Mouse (Mus musculus): ENCODE measurements around the gene Gpr19. TPM values are rescaled to one million over a fixed set of nuclear protein-coding genes. Genes with fewer than 3 reads are reported as not detected.

Gpr19 gene
- polyA plus RNA-seq, 1 experiment from 2014 or later: 11.1 TPM

DNA sequence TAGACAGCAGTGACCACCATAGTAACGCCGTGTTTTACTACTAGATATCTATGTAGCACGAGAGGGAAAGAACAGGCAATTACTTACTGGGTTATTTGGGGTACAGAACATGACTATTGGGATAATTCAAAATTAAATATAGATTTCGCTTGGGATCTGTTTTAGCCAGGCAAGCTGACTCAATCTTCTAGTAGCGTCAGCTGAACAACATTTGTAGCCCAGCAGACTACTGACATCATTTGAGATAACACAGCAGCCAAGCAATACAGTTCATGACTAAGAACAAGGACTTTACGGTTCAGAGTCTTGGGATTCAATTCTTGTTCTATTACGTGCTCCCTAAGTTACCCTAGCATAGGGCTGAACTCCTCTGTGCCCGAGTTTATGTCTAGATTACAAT, 11.9 kb downstream of the Gpr19 start:
- Histone ChIP-seq H3K4me3 (replicated peaks; ENCODE audit: low read depth, low read length) (no peak overlapping the region), H3K27me3 (ENCODE audit: insufficient read depth, low read length) (no peaks in the 10 kb centered on the region), H3K4me2 (ENCODE audit: low read length) (no peak overlapping the region), H3K9ac (ENCODE audit: low read depth, low read length) (no peak overlapping the region), H3K36me3 (ENCODE audit: insufficient read depth, low read length) (no peaks in the 10 kb centered on the region), H3K27ac (no peak overlapping the region), H3K4me1 (replicated peaks; ENCODE audit: insufficient read depth, low read length) (peaks cover 4% of the 10 kb centered on the region; the same call in 1 of the 2 replicates), H3K9me3 (replicated peaks; ENCODE audit: low read length) (no peaks in the 10 kb centered on the region)
- ATAC-seq (replicated peaks; ENCODE audit: low FRiP score, low read depth) (no peak), DNase-seq (ENCODE audit: low spot score) (no peak)
- 88% methylated on average over 8 of the region's 8 CpGs for WGBS
- TF ChIP-seq CTCF (IDR thresholded peaks at IDR 0.05; ENCODE audit: low read depth): no peak

DNA sequence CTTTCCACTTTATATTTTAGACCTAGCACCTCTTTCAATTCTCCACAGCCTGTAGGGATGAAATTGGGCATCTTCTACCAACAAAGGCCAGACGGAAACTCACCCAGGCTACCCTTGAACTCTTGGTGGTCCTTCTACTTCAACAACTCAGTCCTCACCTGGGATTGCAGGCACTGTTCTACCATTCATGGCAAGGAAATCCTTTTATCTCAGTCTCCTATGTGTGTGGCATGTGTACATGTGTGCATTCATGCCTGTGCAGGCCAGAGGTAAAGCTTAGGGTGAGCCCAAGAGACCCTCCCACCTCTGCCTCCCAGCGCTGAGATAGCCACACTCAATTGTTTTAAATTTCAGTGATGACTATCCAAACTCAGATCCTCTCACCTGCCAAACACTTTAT, 12.9 kb downstream of the Gpr19 start:
- Histone ChIP-seq H3K36me3 (ENCODE audit: insufficient read depth, low read length) (no peaks in the 10 kb centered on the region), H3K9me3 (replicated peaks; ENCODE audit: low read length) (no peaks in the 10 kb centered on the region), H3K4me1 (replicated peaks; ENCODE audit: insufficient read depth, low read length) (peaks cover 4% of the 10 kb centered on the region; the same call in 1 of the 2 replicates), H3K27me3 (ENCODE audit: insufficient read depth, low read length) (no peaks in the 10 kb centered on the region), H3K27ac (no peak overlapping the region), H3K4me3 (replicated peaks; ENCODE audit: low read depth, low read length) (no peak overlapping the region), H3K4me2 (ENCODE audit: low read length) (no peak overlapping the region), H3K9ac (ENCODE audit: low read depth, low read length) (no peak overlapping the region)
- no peak for TF ChIP-seq CTCF (IDR thresholded peaks at IDR 0.05; ENCODE audit: low read depth)
- DNase-seq (ENCODE audit: low spot score) (no peak), ATAC-seq (replicated peaks; ENCODE audit: low FRiP score, low read depth) (no peak)
- 89% methylated on average over 2 of the region's 2 CpGs for WGBS

DNA sequence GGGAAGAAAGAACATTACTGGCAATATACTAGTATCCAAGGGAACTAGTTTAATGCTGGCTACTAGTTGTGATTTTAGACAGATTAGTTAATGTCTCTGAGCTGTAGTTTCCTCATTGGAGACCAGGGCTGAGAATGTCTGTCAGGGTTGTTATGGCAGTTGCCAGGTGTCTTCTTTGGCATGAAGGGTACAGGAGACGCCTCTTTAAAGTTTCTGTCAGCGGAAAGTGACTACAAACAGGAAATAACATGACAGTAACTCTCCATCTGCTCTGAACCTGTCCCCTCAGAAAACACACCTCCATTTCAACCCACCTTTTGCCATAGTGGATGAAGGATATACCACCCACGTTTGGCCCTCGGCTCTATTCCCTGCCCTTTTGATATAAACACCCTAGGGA, 14.7 kb downstream of the Gpr19 start:
- DNase-seq (ENCODE audit: low spot score): no peak
- Histone ChIP-seq H3K36me3 (ENCODE audit: insufficient read depth, low read length) (no peaks in the 10 kb centered on the region), H3K9me3 (replicated peaks; ENCODE audit: low read length) (no peaks in the 10 kb centered on the region), H3K9ac (ENCODE audit: low read depth, low read length) (no peak overlapping the region), H3K4me1 (replicated peaks; ENCODE audit: insufficient read depth, low read length) (peaks cover 4% of the 10 kb centered on the region; the same call in 1 of the 2 replicates), H3K4me3 (replicated peaks; ENCODE audit: low read depth, low read length) (no peak overlapping the region), H3K27ac (no peak overlapping the region), H3K4me2 (ENCODE audit: low read length) (no peak overlapping the region), H3K27me3 (ENCODE audit: insufficient read depth, low read length) (no peaks in the 10 kb centered on the region)
- no peak for TF ChIP-seq CTCF (IDR thresholded peaks at IDR 0.05; ENCODE audit: low read depth)
- ATAC-seq (replicated peaks; ENCODE audit: low FRiP score, low read depth): no peak
- 87% methylated on average over 4 of the region's 4 CpGs for WGBS

DNA sequence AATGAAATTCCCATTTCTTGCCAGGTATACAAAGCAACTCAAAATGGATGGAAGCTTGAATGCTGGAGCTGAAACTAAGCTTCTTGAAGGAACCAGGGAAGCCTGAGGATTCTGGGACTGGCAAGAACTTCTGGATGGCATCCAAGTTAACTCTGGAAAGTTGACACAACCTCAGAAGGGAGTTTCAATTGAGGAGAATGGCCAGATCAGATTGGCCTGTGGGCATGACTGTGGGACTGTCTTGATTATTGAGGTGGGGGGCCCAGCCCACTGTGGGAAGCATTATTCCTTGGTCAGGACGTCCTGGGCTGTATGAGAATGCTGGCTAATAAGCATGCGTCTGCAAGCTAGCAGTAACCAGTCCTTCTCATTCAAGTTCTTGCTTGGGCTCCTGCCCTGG, 18.3 kb downstream of the Gpr19 start:
- DNase-seq (ENCODE audit: low spot score): no peak
- no peak for ATAC-seq (replicated peaks; ENCODE audit: low FRiP score, low read depth)
- H3K27me3 ChIP-seq (ENCODE audit: insufficient read depth, low read length): no peaks in the 10 kb centered on the region
- H3K4me1 ChIP-seq (replicated peaks; ENCODE audit: insufficient read depth, low read length): no peaks in the 10 kb centered on the region
- H3K4me2 ChIP-seq (ENCODE audit: low read length): no peak overlapping the region
- WGBS: 68% methylated on average over 2 of the region's 2 CpGs
- TF ChIP-seq CTCF (IDR thresholded peaks at IDR 0.05; ENCODE audit: low read depth): no peak
- H3K9me3 ChIP-seq (replicated peaks; ENCODE audit: low read length): no peaks in the 10 kb centered on the region
- no peak overlapping the region for H3K27ac ChIP-seq
- no peak overlapping the region for H3K9ac ChIP-seq (ENCODE audit: low read depth, low read length)
- H3K36me3 ChIP-seq (ENCODE audit: insufficient read depth, low read length): no peaks in the 10 kb centered on the region
- H3K4me3 ChIP-seq (replicated peaks; ENCODE audit: low read depth, low read length): no peak overlapping the region

DNA sequence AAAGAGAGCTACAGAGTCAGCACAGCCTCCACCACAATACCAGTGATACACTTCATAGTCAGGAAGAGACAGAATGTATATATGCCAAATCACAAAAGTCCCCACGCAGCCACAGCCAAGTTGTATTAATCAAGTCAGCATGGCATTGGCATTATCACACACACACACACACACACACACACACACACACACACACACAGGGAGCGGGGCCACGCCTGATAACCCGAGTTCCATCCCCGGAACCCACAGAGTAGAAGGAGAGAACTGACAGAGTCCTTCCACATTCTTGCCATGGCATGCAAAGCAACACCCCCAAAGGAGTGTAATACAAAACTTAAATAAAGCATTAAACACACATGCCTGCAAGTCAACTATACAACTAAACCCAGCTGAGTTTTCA, 18.8 kb downstream of the Gpr19 start:
- no peak for ATAC-seq (replicated peaks; ENCODE audit: low FRiP score, low read depth)
- no peak overlapping the region for H3K9ac ChIP-seq (ENCODE audit: low read depth, low read length)
- H3K27me3 ChIP-seq (ENCODE audit: insufficient read depth, low read length): no peaks in the 10 kb centered on the region
- no peak for DNase-seq (ENCODE audit: low spot score)
- H3K9me3 ChIP-seq (replicated peaks; ENCODE audit: low read length): no peaks in the 10 kb centered on the region
- no peak for TF ChIP-seq CTCF (IDR thresholded peaks at IDR 0.05; ENCODE audit: low read depth)
- no peaks in the 10 kb centered on the region for H3K36me3 ChIP-seq (ENCODE audit: insufficient read depth, low read length)
- no peaks in the 10 kb centered on the region for H3K4me1 ChIP-seq (replicated peaks; ENCODE audit: insufficient read depth, low read length)
- no peak overlapping the region for H3K4me2 ChIP-seq (ENCODE audit: low read length)
- H3K4me3 ChIP-seq (replicated peaks; ENCODE audit: low read depth, low read length): no peak overlapping the region
- H3K27ac ChIP-seq: no peak overlapping the region
- WGBS: 91% methylated on average over 5 of the region's 5 CpGs

DNA sequence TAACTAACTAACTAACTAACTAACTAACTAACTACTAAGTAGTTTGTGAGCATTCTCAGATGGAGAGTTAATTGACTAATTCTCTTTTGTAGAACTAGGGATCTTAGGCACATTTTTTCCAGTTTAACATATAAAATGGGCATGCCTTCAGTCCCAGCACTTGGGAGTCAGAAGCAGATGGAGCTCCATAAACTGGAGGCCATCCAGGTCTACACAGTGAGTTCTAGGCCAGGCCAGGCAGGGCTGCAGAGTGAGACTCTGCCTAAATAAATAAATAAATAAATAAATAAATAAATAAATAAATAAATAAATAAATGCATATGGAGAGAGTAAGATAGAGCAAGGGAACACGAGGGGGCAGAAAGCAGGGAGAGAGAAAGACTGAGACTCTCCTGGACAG, 20.5 kb downstream of the Gpr19 start:
- no peak overlapping the region for H3K4me2 ChIP-seq (ENCODE audit: low read length)
- no peak for TF ChIP-seq CTCF (IDR thresholded peaks at IDR 0.05; ENCODE audit: low read depth)
- H3K9ac ChIP-seq (ENCODE audit: low read depth, low read length): no peak overlapping the region
- H3K36me3 ChIP-seq (ENCODE audit: insufficient read depth, low read length): no peaks in the 10 kb centered on the region
- DNase-seq (ENCODE audit: low spot score) (no peak), ATAC-seq (replicated peaks; ENCODE audit: low FRiP score, low read depth) (no peak)
- H3K4me3 ChIP-seq (replicated peaks; ENCODE audit: low read depth, low read length): no peak overlapping the region
- H3K9me3 ChIP-seq (replicated peaks; ENCODE audit: low read length): no peaks in the 10 kb centered on the region
- no peak overlapping the region for H3K27ac ChIP-seq
- 73% methylated on average over 1 of the region's 1 CpGs for WGBS
- H3K4me1 ChIP-seq (replicated peaks; ENCODE audit: insufficient read depth, low read length): no peaks in the 10 kb centered on the region
- no peaks in the 10 kb centered on the region for H3K27me3 ChIP-seq (ENCODE audit: insufficient read depth, low read length)

DNA sequence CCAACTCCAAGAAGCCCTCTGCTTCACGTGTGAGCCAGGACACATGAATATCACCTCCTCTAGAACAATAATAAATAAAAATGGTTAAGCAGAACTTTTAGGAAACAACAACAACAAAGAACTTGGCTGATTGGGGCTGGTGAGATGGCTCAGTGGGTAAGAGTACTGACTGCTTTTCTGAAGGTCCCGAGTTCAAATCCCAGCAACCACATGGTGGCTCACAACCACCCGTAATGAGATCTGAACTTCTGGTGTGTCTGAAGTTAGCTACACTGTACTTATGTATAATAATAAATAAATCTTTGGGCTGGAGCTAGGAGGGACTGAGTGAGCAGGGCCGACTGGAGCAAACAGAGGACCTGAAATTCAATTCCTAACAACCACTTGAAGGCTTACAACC, 21.1 kb downstream of the Gpr19 start:
- TF ChIP-seq CTCF (IDR thresholded peaks at IDR 0.05; ENCODE audit: low read depth): no peak
- Histone ChIP-seq H3K4me2 (ENCODE audit: low read length) (no peak overlapping the region), H3K27ac (no peak overlapping the region), H3K9ac (ENCODE audit: low read depth, low read length) (no peak overlapping the region), H3K36me3 (ENCODE audit: insufficient read depth, low read length) (no peaks in the 10 kb centered on the region), H3K27me3 (ENCODE audit: insufficient read depth, low read length) (no peaks in the 10 kb centered on the region), H3K4me3 (replicated peaks; ENCODE audit: low read depth, low read length) (no peak overlapping the region), H3K9me3 (replicated peaks; ENCODE audit: low read length) (no peaks in the 10 kb centered on the region), H3K4me1 (replicated peaks; ENCODE audit: insufficient read depth, low read length) (no peaks in the 10 kb centered on the region)
- WGBS: 88% methylated on average over 4 of the region's 4 CpGs
- DNase-seq (ENCODE audit: low spot score): no peak
- no peak for ATAC-seq (replicated peaks; ENCODE audit: low FRiP score, low read depth)
